Mouse (Mus musculus) forebrain, embryonic 10.5 days (tissue): ENCODE measurements around the gene Zfp184. TPM values are rescaled to one million over a fixed set of nuclear protein-coding genes. Genes with fewer than 3 reads are reported as not detected.

Experiments
- DNase-seq: peaks from one replicate; pipeline ENCODE4 v3.0.0-alpha.2; 2017; ENCODE audit warnings: low spot score; ENCODE audit errors: extremely low spot score
- H3K27ac ChIP-seq: fragments of 300-500 bp; sonication (generic); 2 replicates; pipeline ENCODE4 v1.5.1; 2016; ENCODE audit warnings: mild to moderate bottlenecking
- H3K27me3 ChIP-seq: fragments of 300-500 bp; sonication (generic); 2 replicates; pipeline ENCODE4 v1.6.1; 2016; ENCODE audit warnings: mild to moderate bottlenecking; ENCODE audit not compliant: poor library complexity, severe bottlenecking
- H3K36me3 ChIP-seq: fragments of 300-500 bp; sonication (generic); replicated peaks from 2 replicates; pipeline ENCODE4 v1.6.1; 2016; ENCODE audit warnings: mild to moderate bottlenecking, moderate library complexity
- H3K4me1 ChIP-seq: fragments of 300-500 bp; sonication (generic); 2 replicates; pipeline ENCODE4 v1.6.1; 2016
- H3K4me3 ChIP-seq: fragments of 300-500 bp; sonication (generic); 2 replicates; pipeline ENCODE4 v1.5.1; 2016; ENCODE audit warnings: mild to moderate bottlenecking, moderate library complexity
- H3K9me3 ChIP-seq: fragments of 300-500 bp; sonication (generic); 2 replicates; pipeline ENCODE4 v1.6.1; 2016; ENCODE audit warnings: mild to moderate bottlenecking, moderate library complexity
- whole genome bisulfite sequencing: fragments of 180-500 bp; shearing (Covaris S2); methylation state at CpG from one replicate; pipeline ENCODE4 v1.1.7; 2016; 5-methylcytosine and 5-hydroxymethylcytosine counted together
- polyA plus RNA-seq: library from polyadenylated mRNA; unstranded; fragments of >200 nt; fragmentation: Nextera tagmentation; extraction: Ambion mirVana; gene quantifications from 2 replicates; pipeline ENCODE4 v1.2.1, GENCODE M21; 2016

Gene Zfp184
- polyA plus RNA-seq, 1 experiment from 2014 or later = 24.3 TPM

GRCm38 (mm10) chr13:21931740-21932139 lies 13.2 kb upstream of the Zfp184 start:
- no peaks in the 10 kb centered on the region for H3K36me3 ChIP-seq
- 39% methylated on average over 6 of the region's 6 CpGs for WGBS
- H3K27ac ChIP-seq = no peak overlapping the region

DNA sequence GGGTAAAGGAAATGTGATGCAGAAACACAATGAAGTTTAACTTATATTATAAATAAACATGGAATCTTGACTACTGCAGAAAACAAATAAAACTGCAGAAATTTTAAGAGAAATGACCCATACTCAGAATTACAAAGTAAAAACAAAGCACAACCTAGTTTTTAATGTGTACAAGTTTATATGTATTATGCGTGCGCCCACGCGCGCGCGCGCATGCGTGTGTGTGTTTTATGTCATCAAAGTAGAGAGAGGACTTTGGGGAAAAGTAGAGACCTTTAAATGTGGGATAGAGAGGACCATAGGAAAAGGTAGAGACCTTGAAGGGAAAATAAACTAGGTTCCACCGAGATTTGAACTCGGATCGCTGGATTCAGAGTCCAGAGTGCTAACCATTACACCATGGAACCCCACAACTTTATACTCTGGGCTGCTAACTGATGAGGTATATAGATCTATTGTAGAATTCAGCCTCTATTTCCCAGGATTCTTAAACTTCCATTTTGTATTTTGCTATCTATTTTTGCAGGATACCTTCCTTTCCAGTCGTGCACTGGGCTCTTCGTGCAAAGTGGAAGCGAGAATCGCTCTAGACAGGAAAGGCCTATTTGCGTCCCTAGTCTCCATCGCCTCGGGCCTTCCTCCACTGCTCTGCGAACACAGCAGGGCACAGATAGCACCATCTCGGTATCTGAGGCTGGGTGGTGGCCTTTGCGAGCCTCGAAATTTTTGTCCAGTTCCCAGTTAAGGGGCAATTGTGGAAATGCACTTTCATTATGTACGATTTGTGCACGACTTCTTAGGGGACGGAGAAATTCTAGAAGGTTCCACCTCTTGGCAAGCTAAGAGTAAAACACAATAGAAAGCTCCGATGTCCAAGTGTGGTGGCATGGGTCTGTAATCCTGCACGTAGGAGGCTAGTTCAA lies 11.0 kb upstream of the Zfp184 start:
- peak overlapping the region; percentile 53 for H3K4me3 ChIP-seq

More at GRCm38 (mm10) chr13:21931740-21932139, 13.2 kb upstream of the Zfp184 start:
- peak overlapping the region; percentile 38 for H3K4me3 ChIP-seq
- no peak for DNase-seq
- H3K27me3 ChIP-seq = no peaks in the 10 kb centered on the region
- H3K9me3 ChIP-seq = no peaks in the 10 kb centered on the region
- H3K4me1 ChIP-seq = peaks cover 36% of the 10 kb centered on the region

GRCm38 (mm10) chr13:21934982-21935791 lies 9.7 kb upstream of the Zfp184 start:
- no peak overlapping the region for H3K27ac ChIP-seq
- peaks cover 39% of the 10 kb centered on the region for H3K4me1 ChIP-seq
- no peaks in the 10 kb centered on the region for H3K27me3 ChIP-seq
- no peaks in the 10 kb centered on the region for H3K9me3 ChIP-seq
- WGBS = 11% methylated on average over 17 of the region's 17 CpGs
- no peaks in the 10 kb centered on the region for H3K36me3 ChIP-seq
- DNase-seq = peak; percentile 82
- H3K4me3 ChIP-seq = peak overlapping the region; percentile 53

More for the DNA sequence above, 11.0 kb upstream of the Zfp184 start:
- H3K27ac ChIP-seq = peak overlapping the region; percentile 69; the same call in 1 of the 2 replicates
- no peaks in the 10 kb centered on the region for H3K9me3 ChIP-seq
- peaks cover 40% of the 10 kb centered on the region for H3K4me1 ChIP-seq
- no peak for DNase-seq
- H3K36me3 ChIP-seq = no peaks in the 10 kb centered on the region
- H3K27me3 ChIP-seq = no peaks in the 10 kb centered on the region
- WGBS = 3% methylated on average over 28 of the region's 28 CpGs

DNA sequence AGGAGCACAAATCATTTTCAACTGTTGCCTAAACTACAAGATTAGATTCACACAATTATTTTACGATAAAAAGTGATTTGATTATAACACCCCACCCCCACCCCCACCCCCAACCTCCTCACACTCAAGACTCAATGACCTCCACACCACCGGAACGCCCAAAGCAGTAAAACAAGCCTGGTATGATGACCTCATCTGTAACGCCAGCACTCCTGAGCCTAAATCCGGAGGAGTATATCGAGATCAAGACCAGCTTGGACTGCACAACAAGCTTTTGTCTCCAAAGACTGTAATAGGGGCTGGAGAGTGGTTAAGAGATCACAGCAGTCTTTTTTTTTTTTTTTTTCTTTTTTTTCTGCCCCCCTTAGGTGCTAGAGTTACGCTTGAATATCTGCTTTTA lies 9.1 kb upstream of the Zfp184 start:
- Histone ChIP-seq H3K27me3 (no peaks in the 10 kb centered on the region), H3K9me3 (no peaks in the 10 kb centered on the region), H3K27ac (no peak overlapping the region), H3K4me3 (peak overlapping the region; percentile 53), H3K4me1 (peaks cover 39% of the 10 kb centered on the region), H3K36me3 (no peaks in the 10 kb centered on the region)
- 3% methylated on average over 7 of the region's 7 CpGs for WGBS
- DNase-seq = no peak

DNA sequence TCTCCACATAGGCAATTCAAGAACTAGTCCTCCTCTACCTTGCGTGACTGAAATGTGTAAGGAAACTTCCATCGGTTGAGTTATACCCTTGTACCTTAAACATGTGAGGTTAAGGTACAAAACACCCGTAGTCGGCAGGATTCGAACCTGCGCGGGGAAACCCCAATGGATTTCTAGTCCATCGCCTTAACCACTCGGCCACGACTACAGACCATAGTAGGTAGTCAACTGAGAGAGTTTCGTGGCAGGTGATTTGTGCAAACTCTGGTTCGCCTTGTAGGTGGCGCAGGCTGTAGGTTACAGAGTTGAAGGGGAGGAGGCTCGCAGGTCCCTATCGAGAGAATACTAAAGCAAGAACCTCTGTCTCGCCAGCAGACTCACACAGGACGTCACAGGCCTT lies 7.9 kb upstream of the Zfp184 start:
- peak overlapping the region; percentile 53 for H3K4me3 ChIP-seq
- DNase-seq = peak; percentile 89
- no peaks in the 10 kb centered on the region for H3K9me3 ChIP-seq
- H3K4me1 ChIP-seq = peaks cover 41% of the 10 kb centered on the region
- no peak overlapping the region for H3K27ac ChIP-seq
- 0% methylated on average over 17 of the region's 17 CpGs for WGBS
- H3K36me3 ChIP-seq = no peaks in the 10 kb centered on the region
- no peaks in the 10 kb centered on the region for H3K27me3 ChIP-seq

- WGBS = 0% methylated on average over 19 of the region's 19 CpGs
- Histone ChIP-seq H3K9me3 (no peaks in the 10 kb centered on the region), H3K36me3 (no peaks in the 10 kb centered on the region), H3K4me3 (peak overlapping the region; percentile 60), H3K4me1 (peaks cover 26% of the 10 kb centered on the region), H3K27ac (peak overlapping the region; percentile 71; the same call in 1 of the 2 replicates), H3K27me3 (no peaks in the 10 kb centered on the region)
- DNase-seq = peak; percentile 90
Observed at GRCm38 (mm10) chr13:21940213-21940612, 4.7 kb upstream of the Zfp184 start.

DNA sequence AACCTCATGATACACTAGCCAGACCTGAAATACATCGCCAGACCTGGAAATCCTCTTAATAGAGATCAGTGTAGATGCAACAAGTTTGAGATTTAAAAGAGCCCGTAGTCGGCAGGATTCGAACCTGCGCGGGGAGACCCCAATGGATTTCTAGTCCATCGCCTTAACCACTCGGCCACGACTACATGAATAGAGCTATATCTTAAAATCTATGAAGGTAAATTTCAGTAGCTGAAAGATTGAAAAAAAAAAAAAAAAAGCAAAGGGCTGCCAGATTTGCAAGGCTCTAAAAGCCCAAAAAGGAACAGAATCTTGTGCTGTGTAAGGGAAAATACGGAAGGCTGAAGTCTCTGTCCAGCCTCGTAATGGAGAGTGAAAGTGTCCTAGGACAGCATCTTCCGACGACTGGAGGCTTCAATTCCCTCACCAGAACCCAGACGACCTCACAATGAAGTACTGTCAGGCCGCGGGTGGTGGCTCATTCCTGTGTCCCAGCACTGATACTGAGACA lies 4.0 kb upstream of the Zfp184 start:
- DNase-seq = peak; percentile 77

GRCm38 (mm10) chr13:21943644-21944043 lies 1.2 kb upstream of the Zfp184 start:
- H3K4me3 ChIP-seq = no peak overlapping the region
- no peak overlapping the region for H3K27ac ChIP-seq
- WGBS = 76% methylated on average over 1 of the region's 1 CpGs
- H3K27me3 ChIP-seq = no peaks in the 10 kb centered on the region
- peaks cover 23% of the 10 kb centered on the region for H3K4me1 ChIP-seq
- H3K9me3 ChIP-seq = no peaks in the 10 kb centered on the region
- H3K36me3 ChIP-seq = peaks cover 21% of the 10 kb centered on the region
- no peak for DNase-seq

More for the DNA sequence above, 4.0 kb upstream of the Zfp184 start:
- H3K4me1 ChIP-seq = peaks cover 24% of the 10 kb centered on the region
- peak overlapping the region; percentile 60 for H3K4me3 ChIP-seq
- peak overlapping the region; percentile 71; the same call in 1 of the 2 replicates for H3K27ac ChIP-seq
- WGBS = 0% methylated on average over 16 of the region's 16 CpGs
- no peaks in the 10 kb centered on the region for H3K9me3 ChIP-seq
- H3K27me3 ChIP-seq = no peaks in the 10 kb centered on the region
- no peaks in the 10 kb centered on the region for H3K36me3 ChIP-seq

- Histone ChIP-seq H3K27ac (peak overlapping the region; percentile 95), H3K27me3 (no peaks in the 10 kb centered on the region), H3K9me3 (no peaks in the 10 kb centered on the region), H3K36me3 (peaks cover 30% of the 10 kb centered on the region), H3K4me3 (peak overlapping the region; percentile 91), H3K4me1 (peaks cover 23% of the 10 kb centered on the region)
- 1% methylated on average over 7 of the region's 7 CpGs for WGBS
- no peak for DNase-seq
Observed at GRCm38 (mm10) chr13:21944592-21944925, 335 bp upstream of the Zfp184 start.

DNA sequence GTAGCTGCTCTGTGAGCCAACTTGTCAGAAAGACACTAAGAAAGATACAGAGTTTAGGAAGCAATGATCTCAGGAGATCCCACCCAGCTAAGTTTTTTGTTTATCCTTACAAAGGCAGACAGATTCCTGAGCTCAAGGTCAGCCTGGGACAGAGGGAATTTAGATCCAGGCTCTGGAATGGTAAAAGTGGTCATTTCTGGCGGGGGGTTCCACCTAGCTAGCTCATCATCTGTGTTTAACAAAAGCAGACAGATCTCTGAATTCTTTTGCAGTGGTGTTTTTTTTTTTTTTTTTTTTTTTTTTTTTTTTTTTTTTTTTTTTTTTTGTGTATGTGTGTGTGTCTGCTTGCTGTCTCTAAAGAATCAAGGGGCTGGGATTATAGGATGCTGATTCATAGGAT lies 24.4 kb downstream of the Zfp184 start:
- Histone ChIP-seq H3K4me1 (peaks cover 3% of the 10 kb centered on the region; the same call in 1 of the 2 replicates), H3K9me3 (peaks cover 2% of the 10 kb centered on the region; the same call in 1 of the 2 replicates), H3K27me3 (no peaks in the 10 kb centered on the region), H3K27ac (no peak overlapping the region), H3K36me3 (peaks cover 3% of the 10 kb centered on the region; the same call in 1 of the 2 replicates), H3K4me3 (no peak overlapping the region)
- no peak for DNase-seq
- WGBS = 63% methylated on average over 1 of the region's 1 CpGs

GRCm38 (mm10) chr13:21969816-21970215 lies 24.9 kb downstream of the Zfp184 start:
- Histone ChIP-seq H3K4me1 (peaks cover 3% of the 10 kb centered on the region; the same call in 1 of the 2 replicates), H3K9me3 (peaks cover 2% of the 10 kb centered on the region; the same call in 1 of the 2 replicates), H3K27ac (no peak overlapping the region), H3K36me3 (no peaks in the 10 kb centered on the region), H3K27me3 (no peaks in the 10 kb centered on the region), H3K4me3 (no peak overlapping the region)
- WGBS = 60% methylated on average over 2 of the region's 2 CpGs
- no peak for DNase-seq

- H3K27ac ChIP-seq = no peak overlapping the region
- H3K4me3 ChIP-seq = no peak overlapping the region
- no peaks in the 10 kb centered on the region for H3K36me3 ChIP-seq
- peaks cover 4% of the 10 kb centered on the region; the same call in 1 of the 2 replicates for H3K27me3 ChIP-seq
- 36% methylated on average over 3 of the region's 3 CpGs for WGBS
- H3K4me1 ChIP-seq = peaks cover 3% of the 10 kb centered on the region; the same call in 1 of the 2 replicates
- H3K9me3 ChIP-seq = peaks cover 2% of the 10 kb centered on the region; the same call in 1 of the 2 replicates
- DNase-seq = no peak
Observed at GRCm38 (mm10) chr13:21971641-21972040, 26.7 kb downstream of the Zfp184 start.
